Mouse (Mus musculus) heart, postnatal 25 days (tissue): ENCODE results near the gene C1qc. TPM values are rescaled to one million over a fixed set of nuclear protein-coding genes. Genes with fewer than 3 reads are reported as not detected.

ENCODE experiments used
- DNase-seq: peaks from one replicate; pipeline ENCODE4 v3.0.0; 2022; ENCODE audit warnings: low spot score
- intact Hi-C: fragments of 180-260 bp; cut with DNase I; formaldehyde crosslinking; loops from one replicate; pipeline ENCODE4 v1.15.1; 2025
- total RNA-seq, 2 experiments: library from RNA; stranded (reverse); gene quantifications; 2 replicates each; pipeline ENCODE4 v1.2.3; 2021

C1qc gene
- 10 to 100 TPM; 35.2 to 41.2 TPM for total RNA-seq

- intact Hi-C loops: loop anchor here (5.0 kb wide), 1 partner anchor 179 kb away; no protein-coding TSS in a partner anchor
- DNase-seq: no peak
Observed at GRCm38 (mm10) chr4:136892811-136893210, at the start of gene C1qc. C1qc (minus strand) TSS chr4:136893065.

- DNase-seq: no peak
- intact Hi-C loops: no loop called here
Observed at GRCm38 (mm10) chr4:136937935-136938334, 45.1 kb upstream of the C1qc start.

GRCm38 (mm10) chr4:136937344-136937743, 44.5 kb upstream of the C1qc start:
- no peak for DNase-seq
- intact Hi-C loops: no loop called here

GRCm38 (mm10) chr4:136934746-136935613, 42.1 kb upstream of the C1qc start:
- intact Hi-C loops: no loop called here
- DNase-seq: no peak

GRCm38 (mm10) chr4:136930474-136930873, 37.6 kb upstream of the C1qc start:
- intact Hi-C loops: no loop called here
- DNase-seq: no peak

GRCm38 (mm10) chr4:136928928-136929327, 36.1 kb upstream of the C1qc start:
- DNase-seq: no peak
- intact Hi-C loops: loop anchor here (5.0 kb wide), 1 partner anchor 143 kb away; no protein-coding TSS in a partner anchor

- intact Hi-C loops: loop anchor here (5.0 kb wide), 1 partner anchor 146 kb away; no protein-coding TSS in a partner anchor
- no peak for DNase-seq
Observed at GRCm38 (mm10) chr4:136925804-136926203, 32.9 kb upstream of the C1qc start.

GRCm38 (mm10) chr4:136924529-136924928, 31.7 kb upstream of the C1qc start:
- intact Hi-C loops: no loop called here

GRCm38 (mm10) chr4:136919526-136919925, 26.7 kb upstream of the C1qc start:
- intact Hi-C loops: no loop called here

More at GRCm38 (mm10) chr4:136924529-136924928, 31.7 kb upstream of the C1qc start:
- DNase-seq: no peak

GRCm38 (mm10) chr4:136918834-136919233, 26.0 kb upstream of the C1qc start:
- intact Hi-C loops: no loop called here
- DNase-seq: no peak

More at GRCm38 (mm10) chr4:136919526-136919925, 26.7 kb upstream of the C1qc start:
- no peak for DNase-seq

- no peak for DNase-seq
- intact Hi-C loops: no loop called here
Observed at GRCm38 (mm10) chr4:136917165-136917524, 24.3 kb upstream of the C1qc start.

- intact Hi-C loops: no loop called here
- no peak for DNase-seq
Observed at GRCm38 (mm10) chr4:136916359-136917164, 23.7 kb upstream of the C1qc start.

- intact Hi-C loops: no loop called here
- DNase-seq: no peak
Observed at GRCm38 (mm10) chr4:136912841-136913240, 20.0 kb upstream of the C1qc start.

GRCm38 (mm10) chr4:136911804-136912203, 18.9 kb upstream of the C1qc start:
- intact Hi-C loops: no loop called here
- no peak for DNase-seq

- intact Hi-C loops: no loop called here
- DNase-seq: no peak
Observed at GRCm38 (mm10) chr4:136911211-136911646, 18.4 kb upstream of the C1qc start.

- no peak for DNase-seq
- intact Hi-C loops: loop anchor here (1.0 kb wide), 1 partner anchor 164 kb away; no protein-coding TSS in a partner anchor
Observed at GRCm38 (mm10) chr4:136907809-136908208, 14.9 kb upstream of the C1qc start.

GRCm38 (mm10) chr4:136907033-136907432, 14.2 kb upstream of the C1qc start:
- intact Hi-C loops: loop anchor here (1.0 kb wide), 1 partner anchor 165 kb away; no protein-coding TSS in a partner anchor
- no peak for DNase-seq

GRCm38 (mm10) chr4:136904767-136905539, 12.1 kb upstream of the C1qc start:
- no peak for DNase-seq
- intact Hi-C loops: no loop called here

GRCm38 (mm10) chr4:136899154-136899553, 6.3 kb upstream of the C1qc start:
- intact Hi-C loops: no loop called here
- no peak for DNase-seq

- no peak for DNase-seq
- intact Hi-C loops: no loop called here
Observed at GRCm38 (mm10) chr4:136898637-136899036, 5.8 kb upstream of the C1qc start, which contains the start of gene C1qa. C1qa (minus strand) TSS chr4:136898803.
